Mouse (Mus musculus) heart, embryonic 12.5 days (tissue): ENCODE results near the gene Tprg. TPM values are rescaled to one million over a fixed set of nuclear protein-coding genes. Genes with fewer than 3 reads are reported as not detected.

ENCODE experiments used
- ATAC-seq: fragments of 200-750 bp; cut with Nextera tagmentation; 2 replicates; pipeline ENCODE4 v1.8.0; 2017; ENCODE audit warnings: moderate TSS enrichment, moderate library complexity; ENCODE audit not compliant: insufficient number of reproducible peaks, low FRiP score
- H3K27ac ChIP-seq: fragments of 300-500 bp; sonication (generic); 2 replicates; pipeline ENCODE4 v1.5.1; 2016; ENCODE audit warnings: mild to moderate bottlenecking, moderate library complexity; ENCODE audit not compliant: poor library complexity, severe bottlenecking
- H3K27me3 ChIP-seq: fragments of 300-500 bp; sonication (generic); replicated peaks from 2 replicates; pipeline ENCODE4 v1.6.1; 2016; ENCODE audit warnings: mild to moderate bottlenecking, moderate library complexity
- H3K36me3 ChIP-seq: fragments of 300-500 bp; sonication (generic); 2 replicates; pipeline ENCODE4 v1.6.1; 2016; ENCODE audit warnings: mild to moderate bottlenecking, moderate library complexity
- H3K4me1 ChIP-seq: fragments of 300-500 bp; sonication (generic); replicated peaks from 2 replicates; pipeline ENCODE4 v1.6.1; 2016; ENCODE audit warnings: mild to moderate bottlenecking
- H3K4me2 ChIP-seq: fragments of 300-500 bp; sonication (generic); 2 replicates; pipeline ENCODE4 v1.6.1; 2016; ENCODE audit warnings: mild to moderate bottlenecking, moderate library complexity
- H3K4me3 ChIP-seq: fragments of 300-500 bp; sonication (generic); 2 replicates; pipeline ENCODE4 v1.5.1; 2016; ENCODE audit warnings: mild to moderate bottlenecking
- H3K9ac ChIP-seq: fragments of 300-500 bp; sonication (generic); 2 replicates; pipeline ENCODE4 v1.6.1; 2016; ENCODE audit warnings: mild to moderate bottlenecking, moderate library complexity
- H3K9me3 ChIP-seq: fragments of 300-500 bp; sonication (generic); replicated peaks from 2 replicates; pipeline ENCODE4 v1.6.1; 2016; ENCODE audit warnings: mild to moderate bottlenecking, moderate library complexity
- WGBS: fragments of 180-500 bp; shearing (Covaris S2); methylation state at CpG from one replicate; pipeline ENCODE4 v1.1.7; 2016; 5-methylcytosine and 5-hydroxymethylcytosine counted together
- polyA plus RNA-seq: library from polyadenylated mRNA; unstranded; fragments of >200 nt; fragmentation: Nextera tagmentation; extraction: Ambion mirVana; gene quantifications from 2 replicates; pipeline ENCODE4 v1.2.1, GENCODE M21; 2016

Tprg gene
- polyA plus RNA-seq, 1 experiment from 2014 or later = not detected

DNA sequence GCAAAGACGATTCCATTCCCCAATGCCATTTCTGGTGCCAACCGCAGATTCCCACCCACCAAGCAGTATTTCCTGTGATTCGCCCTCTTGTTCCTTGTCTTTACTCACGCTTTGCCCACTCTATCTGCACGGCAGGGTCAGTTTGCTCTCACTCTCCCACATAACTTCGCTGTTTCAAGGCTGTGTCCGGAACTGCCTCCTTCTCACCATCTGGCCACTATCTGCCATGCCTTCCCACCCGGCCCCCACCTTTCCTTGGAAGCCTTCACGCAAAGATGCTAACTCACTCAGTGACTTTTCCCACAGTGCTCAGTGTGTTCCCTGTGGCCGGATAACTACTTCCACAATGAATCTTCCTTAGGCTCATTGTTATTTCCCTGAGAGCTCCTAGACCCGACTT, 21.4 kb upstream of the Tprg start:
- Histone ChIP-seq H3K9ac (no peak overlapping the region), H3K36me3 (no peaks in the 10 kb centered on the region), H3K27ac (no peak overlapping the region), H3K4me3 (no peak overlapping the region), H3K4me2 (no peak overlapping the region), H3K4me1 (peaks cover 10% of the 10 kb centered on the region), H3K27me3 (no peaks in the 10 kb centered on the region), H3K9me3 (no peaks in the 10 kb centered on the region)
- WGBS = 73% methylated on average over 11 of the region's 11 CpGs
- ATAC-seq = no peak

DNA sequence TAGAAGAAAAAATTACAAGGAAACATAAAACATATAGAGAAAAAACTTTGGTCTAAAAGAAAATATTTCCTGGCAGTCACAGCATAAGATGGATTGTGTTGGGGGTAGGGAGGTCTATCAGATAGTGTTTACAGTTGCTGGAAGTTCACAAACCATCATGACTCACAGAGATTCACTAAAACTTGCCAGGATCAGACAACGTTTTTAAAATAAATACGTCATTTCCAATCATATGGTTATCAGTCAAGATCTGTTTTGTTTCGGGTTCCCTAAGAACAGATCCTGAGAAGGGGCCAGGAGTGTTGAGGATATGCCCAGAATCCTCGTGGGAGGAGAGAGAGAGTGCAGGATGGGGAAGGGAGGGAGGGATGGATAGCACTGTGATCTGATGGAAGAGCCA, 18.3 kb upstream of the Tprg start:
- H3K9ac ChIP-seq = no peak overlapping the region
- peaks cover 4% of the 10 kb centered on the region for H3K4me1 ChIP-seq
- no peak overlapping the region for H3K27ac ChIP-seq
- no peak for ATAC-seq
- H3K4me3 ChIP-seq = no peak overlapping the region
- H3K9me3 ChIP-seq = no peaks in the 10 kb centered on the region
- H3K4me2 ChIP-seq = no peak overlapping the region
- no peaks in the 10 kb centered on the region for H3K27me3 ChIP-seq
- WGBS = 57% methylated on average over 4 of the region's 4 CpGs
- no peaks in the 10 kb centered on the region for H3K36me3 ChIP-seq

DNA sequence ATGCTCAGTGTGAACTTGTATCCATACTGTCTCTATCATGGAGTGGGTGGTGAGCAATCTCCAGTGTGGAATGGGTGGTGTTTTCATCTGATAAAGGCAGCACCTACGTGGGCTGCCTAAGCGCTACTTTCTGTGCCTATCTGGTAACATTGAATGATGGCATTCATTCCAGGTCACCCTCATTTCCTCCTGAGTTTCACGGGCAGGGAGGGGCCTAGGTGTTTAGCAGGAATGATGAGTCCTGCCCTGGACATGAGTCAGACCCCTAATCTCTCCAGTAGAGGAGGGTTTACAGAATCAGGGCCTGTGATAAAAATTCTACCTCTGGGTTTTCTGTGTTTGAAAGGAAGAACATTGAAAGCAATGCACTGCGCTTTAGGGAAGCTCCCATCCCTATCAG, 4.1 kb upstream of the Tprg start:
- no peaks in the 10 kb centered on the region for H3K27me3 ChIP-seq
- H3K4me2 ChIP-seq = no peak overlapping the region
- no peaks in the 10 kb centered on the region for H3K9me3 ChIP-seq
- no peak for ATAC-seq
- H3K9ac ChIP-seq = no peak overlapping the region
- H3K4me3 ChIP-seq = no peak overlapping the region
- 64% methylated on average over 4 of the region's 4 CpGs for WGBS
- H3K36me3 ChIP-seq = no peaks in the 10 kb centered on the region
- H3K4me1 ChIP-seq = no peaks in the 10 kb centered on the region
- H3K27ac ChIP-seq = no peak overlapping the region

- H3K4me1 ChIP-seq = no peaks in the 10 kb centered on the region
- H3K4me3 ChIP-seq = no peak overlapping the region
- 69% methylated on average over 2 of the region's 2 CpGs for WGBS
- H3K9ac ChIP-seq = no peak overlapping the region
- no peak overlapping the region for H3K4me2 ChIP-seq
- H3K27me3 ChIP-seq = no peaks in the 10 kb centered on the region
- H3K27ac ChIP-seq = no peak overlapping the region
- no peaks in the 10 kb centered on the region for H3K9me3 ChIP-seq
- no peaks in the 10 kb centered on the region for H3K36me3 ChIP-seq
- ATAC-seq = no peak
Observed at GRCm38 (mm10) chr16:25293753-25294152, 7.1 kb downstream of the Tprg start.

DNA sequence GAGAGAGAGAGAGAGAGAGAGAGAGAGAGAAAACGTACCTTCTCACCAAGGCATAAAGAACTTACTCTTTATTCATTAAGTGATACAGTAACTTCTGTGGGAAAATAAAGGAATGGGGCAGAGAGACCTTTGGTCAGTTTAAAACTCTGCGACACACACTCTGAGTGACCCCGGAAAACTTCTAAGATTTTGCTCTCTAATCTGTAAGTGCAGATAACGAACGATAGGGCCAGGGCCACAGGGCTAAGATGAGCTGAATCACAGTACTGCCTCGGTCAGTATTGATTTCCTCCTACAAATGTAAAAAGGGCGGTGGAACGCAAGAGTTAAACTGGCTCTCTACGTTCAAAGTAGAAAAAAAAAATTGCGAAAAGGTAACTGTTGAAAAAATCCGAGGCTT, 8.9 kb downstream of the Tprg start:
- WGBS = 66% methylated on average over 11 of the region's 11 CpGs
- no peak for ATAC-seq
- H3K9ac ChIP-seq = no peak overlapping the region

DNA sequence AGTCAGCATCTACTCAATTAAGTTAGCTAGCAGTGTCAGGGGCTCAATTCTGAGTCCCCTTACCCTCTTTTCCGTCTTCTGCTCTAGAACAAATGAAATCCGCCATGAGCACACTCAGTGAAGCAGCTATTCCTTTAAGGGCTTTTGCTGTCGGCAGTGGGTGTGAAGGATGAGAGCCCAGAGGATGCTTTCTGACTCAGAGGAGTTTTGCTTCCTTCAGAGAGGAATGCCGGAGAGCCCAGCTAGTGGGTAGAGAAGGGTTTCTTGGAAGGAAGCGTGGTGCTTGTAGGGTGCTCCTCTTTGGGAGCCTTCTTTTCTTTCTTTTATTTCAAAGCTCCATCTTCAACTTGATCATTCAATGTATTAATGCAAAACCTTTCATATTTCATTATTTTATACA, 10.1 kb downstream of the Tprg start:
- Histone ChIP-seq H3K4me2 (no peak overlapping the region), H3K4me1 (no peaks in the 10 kb centered on the region), H3K36me3 (no peaks in the 10 kb centered on the region), H3K27me3 (no peaks in the 10 kb centered on the region), H3K9ac (no peak overlapping the region), H3K27ac (no peak overlapping the region), H3K9me3 (no peaks in the 10 kb centered on the region), H3K4me3 (no peak overlapping the region)
- WGBS = 76% methylated on average over 5 of the region's 5 CpGs
- ATAC-seq = no peak

More for the DNA sequence above, 8.9 kb downstream of the Tprg start:
- H3K27me3 ChIP-seq = no peaks in the 10 kb centered on the region
- H3K9me3 ChIP-seq = no peaks in the 10 kb centered on the region
- H3K4me1 ChIP-seq = no peaks in the 10 kb centered on the region
- no peak overlapping the region for H3K4me2 ChIP-seq
- no peak overlapping the region for H3K4me3 ChIP-seq
- no peaks in the 10 kb centered on the region for H3K36me3 ChIP-seq
- H3K27ac ChIP-seq = no peak overlapping the region

DNA sequence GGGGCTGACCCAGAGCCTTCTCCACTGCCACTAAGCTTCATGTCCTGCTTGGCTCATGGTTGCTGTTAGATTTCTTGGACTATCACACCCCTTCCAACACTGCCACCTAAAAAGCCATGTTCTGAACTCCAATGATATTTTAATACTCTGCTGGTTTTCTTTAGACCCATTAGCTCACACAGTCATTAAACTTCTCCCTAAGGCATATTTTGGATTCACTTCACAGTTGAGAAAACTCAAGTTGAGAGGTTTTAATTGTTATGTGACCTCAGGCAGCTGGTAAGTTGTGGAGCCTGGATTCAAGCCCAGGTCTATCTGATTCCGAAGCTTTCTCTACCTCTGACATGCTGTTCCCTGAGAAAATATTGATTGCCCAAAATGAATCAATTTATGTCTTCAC, 11.6 kb downstream of the Tprg start:
- ATAC-seq = no peak
- whole genome bisulfite sequencing = 82% methylated on average over 1 of the region's 1 CpGs
- H3K9me3 ChIP-seq = no peaks in the 10 kb centered on the region
- no peak overlapping the region for H3K27ac ChIP-seq
- H3K4me3 ChIP-seq = no peak overlapping the region
- no peaks in the 10 kb centered on the region for H3K27me3 ChIP-seq
- H3K9ac ChIP-seq = no peak overlapping the region
- H3K36me3 ChIP-seq = no peaks in the 10 kb centered on the region
- H3K4me2 ChIP-seq = no peak overlapping the region
- no peaks in the 10 kb centered on the region for H3K4me1 ChIP-seq

- no peak for ATAC-seq
- Histone ChIP-seq H3K9ac (no peak overlapping the region), H3K9me3 (no peaks in the 10 kb centered on the region), H3K27ac (no peak overlapping the region), H3K4me1 (no peaks in the 10 kb centered on the region), H3K36me3 (no peaks in the 10 kb centered on the region), H3K4me3 (no peak overlapping the region), H3K4me2 (no peak overlapping the region), H3K27me3 (no peaks in the 10 kb centered on the region)
- 83% methylated on average over 4 of the region's 4 CpGs for WGBS
Observed at GRCm38 (mm10) chr16:25302616-25303015, 16.0 kb downstream of the Tprg start.

- no peak overlapping the region for H3K4me2 ChIP-seq
- H3K36me3 ChIP-seq = no peaks in the 10 kb centered on the region
- peaks cover 7% of the 10 kb centered on the region; the same call in 1 of the 2 replicates for H3K4me1 ChIP-seq
- no peak for ATAC-seq
- H3K27me3 ChIP-seq = no peaks in the 10 kb centered on the region
- 70% methylated on average over 5 of the region's 5 CpGs for WGBS
- no peak overlapping the region for H3K9ac ChIP-seq
- H3K9me3 ChIP-seq = 0 out of 2 replicates have a peak, but pooled peaks cover 3% of the 10 kb centered on the region
- no peak overlapping the region for H3K4me3 ChIP-seq
- H3K27ac ChIP-seq = no peak overlapping the region
Observed at GRCm38 (mm10) chr16:25314006-25314405, 27.4 kb downstream of the Tprg start.

DNA sequence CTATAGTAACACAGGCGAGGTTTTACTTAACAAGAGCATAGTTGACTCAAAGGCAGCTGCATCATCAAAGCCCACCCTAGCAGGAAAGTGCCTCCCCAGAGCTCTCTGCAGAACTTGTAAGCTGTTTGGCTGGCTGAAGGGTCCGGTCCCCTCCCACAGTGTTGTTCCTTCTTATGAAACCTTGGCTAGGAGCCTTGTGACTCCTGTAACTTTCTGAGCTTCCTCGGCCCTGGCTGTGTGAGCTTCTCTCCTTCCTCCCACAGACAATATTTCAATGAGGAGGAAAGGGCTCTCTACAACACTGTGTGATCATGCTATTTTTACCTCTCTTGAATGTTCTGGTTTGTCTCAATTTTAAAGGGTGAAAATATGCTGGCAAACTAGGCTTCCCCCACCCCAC, 28.5 kb downstream of the Tprg start:
- H3K4me1 ChIP-seq = peaks cover 7% of the 10 kb centered on the region; the same call in 1 of the 2 replicates
- H3K27ac ChIP-seq = no peak overlapping the region
- ATAC-seq = no peak
- WGBS = 56% methylated on average over 3 of the region's 3 CpGs
- no peaks in the 10 kb centered on the region for H3K36me3 ChIP-seq
- H3K9ac ChIP-seq = no peak overlapping the region
- H3K9me3 ChIP-seq = 0 out of 2 replicates have a peak, but pooled peaks cover 3% of the 10 kb centered on the region
- H3K27me3 ChIP-seq = no peaks in the 10 kb centered on the region
- H3K4me3 ChIP-seq = no peak overlapping the region
- no peak overlapping the region for H3K4me2 ChIP-seq

DNA sequence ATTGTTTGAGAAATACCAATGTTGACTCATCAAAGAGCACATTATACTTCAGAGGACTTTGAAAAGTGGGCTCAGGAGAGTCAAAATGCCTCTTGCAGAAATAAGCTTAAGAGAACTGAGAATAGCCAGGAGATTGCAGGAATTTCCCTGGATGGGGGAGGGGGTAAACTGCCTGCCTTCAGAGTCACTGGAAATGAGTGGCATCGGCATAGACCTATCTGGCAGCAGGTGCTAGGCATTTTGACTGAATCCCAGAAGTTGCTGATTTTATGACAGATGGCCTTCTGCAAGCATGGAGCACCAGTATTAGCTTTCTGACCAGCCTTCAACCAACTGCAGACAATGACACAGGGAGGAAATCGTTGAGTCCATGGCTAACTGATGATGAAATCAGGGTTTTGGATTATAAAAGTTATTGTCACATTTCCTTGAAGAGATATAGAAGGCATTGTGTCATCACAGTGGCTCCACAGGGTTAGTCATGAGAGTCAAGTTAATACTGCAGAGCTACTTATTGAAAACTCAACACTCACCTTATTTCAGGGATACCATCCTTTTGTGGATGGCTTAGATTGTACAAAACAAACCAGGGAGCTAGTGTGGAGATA, 39.1 kb downstream of the Tprg start:
- no peaks in the 10 kb centered on the region for H3K36me3 ChIP-seq
- no peaks in the 10 kb centered on the region for H3K9me3 ChIP-seq
- no peak overlapping the region for H3K9ac ChIP-seq
- no peaks in the 10 kb centered on the region for H3K27me3 ChIP-seq
- H3K27ac ChIP-seq = no peak overlapping the region
- no peak for ATAC-seq
- no peak overlapping the region for H3K4me3 ChIP-seq
- no peaks in the 10 kb centered on the region for H3K4me1 ChIP-seq
- no peak overlapping the region for H3K4me2 ChIP-seq
- WGBS = 77% methylated on average over 2 of the region's 2 CpGs
